In the genomic region with DNA sequence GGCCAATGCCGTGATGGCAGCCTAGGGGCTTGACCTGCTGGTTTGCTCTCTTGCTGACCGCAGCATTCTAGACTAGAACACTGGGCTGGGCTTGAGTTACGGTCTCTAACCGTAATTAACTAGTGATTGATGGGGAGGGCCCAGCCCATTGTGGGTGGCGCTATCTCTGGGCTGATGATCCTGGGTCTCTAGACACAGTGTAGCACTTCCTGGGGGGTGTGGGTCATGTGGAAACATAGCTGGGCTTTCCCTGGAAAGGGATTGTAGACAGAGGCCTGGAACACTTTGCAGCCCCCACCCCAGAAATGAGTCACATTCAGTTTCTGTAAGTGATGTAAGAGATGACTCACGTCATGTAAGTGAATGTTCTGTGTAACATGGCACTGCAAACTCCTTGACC, we compare ENCODE assay signal across 17 mouse cellular contexts. TPM values are rescaled to one million over a fixed set of nuclear protein-coding genes. Genes with fewer than 3 reads are reported as not detected.
A peak's percentile ranks its signal among the peaks of the same experiment; 100 is the strongest.
DNase-seq lines count a peak whose midpoint lies in the region; ATAC-seq lines count a peak whose summit lies in the region.
"Had no signal": no experiment of that assay in that cellular context is flagged by ENCODE, and none has a peak within 500 bp of the region (broad histone marks: within the 10 kb centered on the region; RNA-seq: fewer than 3 reads in every experiment).

No protein-coding gene starts in this region.

- H3K27me3 ChIP-seq in kidney, embryonic 14.5 days (ENCODE audit: control insufficient read depth, insufficient read depth, low read length) = no peaks in the 10 kb centered on the region
- H3K27me3 ChIP-seq: limb, embryonic 12.5 days had no signal

- H3K9me3 ChIP-seq in kidney, embryonic 14.5 days (ENCODE audit: control insufficient read depth, low read length) = no peaks in the 10 kb centered on the region
- H3K9me3 ChIP-seq: limb, embryonic 12.5 days had no signal

- no peak overlapping the region for H3K4me3 ChIP-seq in kidney, embryonic 14.5 days (ENCODE audit: low read length)
- H3K4me3 ChIP-seq: erythroblast, embryonic 14.5 days; left cerebral cortex, adult 2 months; limb, embryonic 12.5 days had no signal

- peak; percentile 73 for ATAC-seq in kidney, embryonic 14.5 days (ENCODE audit: low FRiP score, low TSS enrichment)
- peak; percentile 30; the same call in 1 of the 2 replicates for ATAC-seq in granulocyte monocyte progenitor cell, adult 5-6 weeks (replicated peaks; ENCODE audit: poor library complexity, severe bottlenecking)
- ATAC-seq: forebrain, postnatal 0 days had no signal

- H3K9ac ChIP-seq in kidney, embryonic 14.5 days (ENCODE audit: low read depth, low read length) = no peak overlapping the region
- H3K9ac ChIP-seq: forebrain, postnatal 0 days; hindbrain, embryonic 14.5 days; limb, embryonic 12.5 days had no signal

- 17% methylated on average over 6 of the region's 6 CpGs for WGBS in kidney, embryonic 14.5 days

- peaks cover 19% of the 10 kb centered on the region for H3K4me1 ChIP-seq in kidney, embryonic 14.5 days (ENCODE audit: control insufficient read depth, insufficient read depth, low read length)

- H3K27ac ChIP-seq in kidney, embryonic 14.5 days (ENCODE audit: low read depth, low read length) = no peak overlapping the region
- H3K27ac ChIP-seq: hindbrain, embryonic 14.5 days; left cerebral cortex, adult 2 months; limb, embryonic 12.5 days had no signal

- H3K36me3 ChIP-seq in kidney, embryonic 14.5 days (ENCODE audit: control insufficient read depth, insufficient read depth, low read length) = no peaks in the 10 kb centered on the region

- no peak for DNase-seq in kidney, adult 8-10 months
- DNase-seq in 416B (ENCODE audit: low read depth) = peak; percentile 38
- peak; percentile 1 for DNase-seq in Muller cell, postnatal 12 days (ENCODE audit: inconsistent ontology term)
- DNase-seq in urinary bladder, postnatal 14 days (ENCODE audit: low spot score) = no peak
- no peak for DNase-seq in layer of hippocampus, adult 9-11 months
- DNase-seq: adrenal gland, postnatal 10 days; cerebellum, adult 8-10 months; forebrain, postnatal 0 days; lung, adult 2 months; midbrain, embryonic 14.5 days; thymus, postnatal 36 days had no signal

- H3K4me2 ChIP-seq in kidney, embryonic 14.5 days (replicated peaks; ENCODE audit: low read depth, low read length) = no peak overlapping the region
- H3K4me2 ChIP-seq: hindbrain, embryonic 14.5 days; limb, embryonic 12.5 days had no signal

RNA-seq across cellular contexts. Expression of a gene that starts 48.9 kb away (rescaled TPM):
- 52.3 and 66.0 TPM in 2 replicates for polyA plus RNA-seq in kidney, embryonic 14.5 days (2014; fragmentation: Nextera tagmentation; extraction: Ambion mirVana)
- 31.7 and 36.0 TPM in 2 replicates for total RNA-seq in granulocyte monocyte progenitor cell, adult 5-6 weeks (2014; fragmentation: Nextera tagmentation)
- total RNA-seq in granulocyte monocyte progenitor cell, adult 5-6 weeks (2017) = 67.6 and 82.0 TPM in 2 replicates

Comparison
In these comparisons a context has a peak if more than half of its experiments do, and no peak if none do; other contexts are left out.
1. DNase-seq: peak in 416B (single experiment) and Muller cell, postnatal 12 days (single experiment); none in kidney, adult 8-10 months (0 of 2), urinary bladder, postnatal 14 days (single experiment) and layer of hippocampus, adult 9-11 months (single experiment).